Mouse (Mus musculus) CD8-positive naive resting alpha-beta T cell, adult 57 days (primary cell): Measurements from ENCODE around the gene 9930111J21Rik1. TPM values are rescaled to one million over a fixed set of nuclear protein-coding genes. Genes with fewer than 3 reads are reported as not detected.

Experiments
- total RNA-seq: library from RNA; stranded (reverse); gene quantifications from one replicate; pipeline ENCODE4 v1.2.4, GENCODE M21; 2023

9930111J21Rik1 gene
- total RNA-seq: 63.7 TPM

DNA sequence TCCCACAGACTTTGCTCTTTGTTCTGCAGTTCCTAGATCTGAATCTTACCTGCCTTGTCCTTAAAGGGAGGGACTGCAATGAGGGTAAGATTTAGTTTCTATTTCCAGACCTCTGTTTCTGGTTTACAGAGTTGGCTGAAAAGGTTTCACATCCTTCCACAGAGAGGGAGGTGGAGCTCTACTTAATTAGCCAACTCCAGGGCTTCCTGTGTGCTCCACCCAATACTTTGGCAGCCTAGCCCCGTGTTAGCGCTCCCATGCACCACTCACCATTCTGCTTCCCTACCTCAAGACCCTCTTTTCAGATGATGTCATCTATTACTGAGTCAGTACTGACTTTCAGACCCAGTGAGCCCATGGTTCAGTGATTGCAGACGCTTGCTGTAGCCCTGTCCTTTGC is at the start of gene 9930111J21Rik1:
Gene 9930111J21Rik1, minus strand, starts transcription at position 148 of the 400 bp plus-strand sequence.

DNA sequence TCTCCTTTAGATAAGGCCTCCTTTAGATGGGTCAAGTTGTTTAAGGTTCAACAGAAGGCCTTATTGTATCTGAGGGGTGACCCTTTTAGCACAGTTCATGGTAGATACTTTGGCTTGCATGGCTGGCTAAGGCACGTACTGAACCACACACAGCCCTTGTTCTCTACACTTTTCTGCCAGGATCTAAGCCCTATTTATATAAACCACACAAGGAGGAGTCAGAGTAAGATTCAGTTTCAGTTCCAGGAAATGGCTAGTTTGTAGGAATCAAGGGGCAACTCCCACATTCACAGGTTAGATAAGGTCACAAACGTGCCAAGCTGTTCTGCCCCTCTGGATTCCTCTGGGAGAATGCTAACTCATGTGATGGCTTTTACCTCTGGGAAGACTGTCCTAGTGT is 14.8 kb upstream of the 9930111J21Rik1 start, which contains the start of gene Tgtp1:
Gene Tgtp1, minus strand, starts transcription at position 155 of the 400 bp plus-strand sequence.

DNA sequence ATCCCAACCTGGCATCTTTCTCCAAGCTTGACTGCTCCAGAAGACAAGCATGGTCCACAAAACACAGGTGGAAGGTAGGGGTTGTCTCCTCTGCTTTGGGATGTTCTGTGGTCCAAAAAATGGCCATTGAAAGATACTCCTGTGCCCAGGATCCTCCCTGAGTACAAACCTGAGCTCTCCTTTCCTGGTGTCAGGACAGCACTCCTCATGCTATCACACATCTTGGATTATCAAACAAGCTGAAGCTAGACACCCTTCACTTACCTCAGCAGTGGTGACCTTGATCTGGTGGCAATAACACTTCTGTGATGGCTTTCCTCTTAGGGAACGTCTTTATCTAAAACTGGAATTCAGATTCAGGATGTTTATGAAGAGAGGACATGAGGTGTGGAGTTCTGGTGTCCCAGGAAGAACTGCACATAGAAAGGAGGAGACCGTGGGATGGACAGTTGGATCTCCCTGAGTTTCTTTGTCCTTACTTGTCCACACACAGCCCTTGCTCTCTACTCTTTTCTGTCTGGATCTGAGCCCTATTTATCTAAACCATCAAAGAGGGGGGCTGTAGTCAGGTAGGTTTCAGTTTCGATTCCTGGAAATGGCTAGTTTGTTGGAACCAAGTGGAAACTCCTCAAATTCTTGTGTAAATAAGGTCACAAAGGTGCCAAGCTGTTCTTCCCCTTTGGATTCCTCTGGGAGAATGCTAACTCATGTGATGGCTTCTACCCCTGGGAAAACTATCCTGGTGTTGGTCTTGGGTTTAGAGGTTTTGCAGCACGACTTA is 12.7 kb upstream of the 9930111J21Rik1 start, which contains the start of gene Gm12185:
Gene Gm12185, minus strand, starts transcription at position 487 of the 781 bp plus-strand sequence.

DNA sequence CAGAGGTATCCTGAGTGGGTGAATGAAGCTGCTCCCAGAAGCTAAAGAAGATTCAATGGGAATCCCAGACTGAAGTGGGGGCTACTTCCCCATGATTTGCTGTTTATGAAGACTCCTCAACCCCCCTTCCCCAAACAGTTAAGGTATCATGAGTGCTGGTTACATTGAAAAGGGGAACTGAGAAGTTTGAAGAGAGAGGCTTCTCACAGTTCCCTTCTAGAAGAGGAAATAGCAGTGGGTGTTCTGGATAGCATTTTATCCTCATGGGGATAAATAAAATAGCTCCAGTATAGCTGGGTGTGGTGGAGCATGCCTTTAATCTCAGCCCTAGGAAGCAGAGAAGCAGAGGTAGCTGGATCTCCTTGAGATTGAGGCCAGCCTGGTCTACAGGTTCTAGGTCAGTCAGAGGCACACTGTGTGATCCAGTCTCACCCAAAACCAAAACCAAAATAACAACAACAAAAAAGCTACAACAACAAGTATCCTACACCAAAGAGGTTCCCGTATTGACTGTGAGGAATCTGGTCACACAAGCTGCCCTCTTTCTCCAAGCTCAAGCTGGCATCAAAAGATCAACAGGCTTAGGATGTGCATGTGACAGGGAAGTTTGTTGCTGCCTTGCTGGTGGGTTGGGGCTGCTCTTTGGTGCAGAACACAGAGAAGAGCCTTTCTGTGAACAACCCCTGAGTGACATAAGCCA is 808 bp downstream of the 9930111J21Rik1 start, which contains the start of gene Olfr56:
Gene Olfr56, plus strand, starts transcription at position 650 of the 700 bp plus-strand sequence.

GRCm38 (mm10) chr11:48946090-48946489 is 33.1 kb downstream of the 9930111J21Rik1 start, which contains the start of gene Psme2b:
Gene Psme2b (minus strand): TSS chr11:48946190.

GRCm38 (mm10) chr11:48902021-48902420 is 77.2 kb downstream of the 9930111J21Rik1 start, which contains the start of gene Gm5431:
Gene Gm5431 (minus strand): TSS chr11:48902214.

Other genes starting within 250 kb of the 9930111J21Rik1 start
- 2,261 TPM for gene Rack1, start 179.1 kb downstream of the 9930111J21Rik1 start, total RNA-seq
- gene Trim41, start 162.0 kb downstream of the 9930111J21Rik1 start, total RNA-seq: 28.7 TPM
- 15.4 TPM for gene Trim7, start 153.3 kb downstream of the 9930111J21Rik1 start, total RNA-seq
- 0.55 TPM for gene Gm12184, start 152.7 kb downstream of the 9930111J21Rik1 start, total RNA-seq
- 49.6 TPM for gene Irgm1, start 107.7 kb downstream of the 9930111J21Rik1 start, total RNA-seq
- 17.5 TPM for gene Gm5431, start 77.2 kb downstream of the 9930111J21Rik1 start, total RNA-seq
- gene Psme2b, start 33.2 kb downstream of the 9930111J21Rik1 start, total RNA-seq: 32.2 TPM
- 1.0 TPM for gene Olfr56, start 509 bp downstream of the 9930111J21Rik1 start, total RNA-seq
- 50.9 TPM for gene Gm12185, start 12.8 kb upstream of the 9930111J21Rik1 start, total RNA-seq
- gene Tgtp1, start 14.8 kb upstream of the 9930111J21Rik1 start, total RNA-seq: 115 TPM
- 77.4 TPM for gene 9930111J21Rik2, start 71.8 kb upstream of the 9930111J21Rik1 start, total RNA-seq
- 86.7 TPM for gene Tgtp2, start 84.8 kb upstream of the 9930111J21Rik1 start, total RNA-seq
- gene Ifi47, start 97.2 kb upstream of the 9930111J21Rik1 start, total RNA-seq: 138 TPM
- not detected for gene Olfr1396, start 135.5 kb upstream of the 9930111J21Rik1 start, total RNA-seq
- not detected for gene Olfr1395, start 162.9 kb upstream of the 9930111J21Rik1 start, total RNA-seq
- not detected for gene Olfr1394, start 175.0 kb upstream of the 9930111J21Rik1 start, total RNA-seq
- gene Btnl9, start 207.8 kb upstream of the 9930111J21Rik1 start, total RNA-seq: not detected
- 85.6 TPM for gene Zfp62, start 223.9 kb upstream of the 9930111J21Rik1 start, total RNA-seq